Mouse (Mus musculus) C2C12 (cell line): ENCODE data around the gene Tm6sf1.

Experiments
- CTCF ChIP-seq: IDR thresholded peaks from one replicate; pipeline ENCODE4 v1.5.1; 2011; ENCODE audit not compliant: control insufficient read depth, insufficient read depth, insufficient read length
- MAX ChIP-seq: IDR thresholded peaks from one replicate; pipeline ENCODE4 v1.6.1; 2011; ENCODE audit warnings: mild to moderate bottlenecking, control low read depth
- MYOD1 ChIP-seq: IDR thresholded peaks from one replicate; pipeline ENCODE4 v1.6.1; 2011; ENCODE audit warnings: low read depth; ENCODE audit not compliant: control insufficient read depth, insufficient read length
- MYOG ChIP-seq: IDR thresholded peaks from one replicate; pipeline ENCODE4 v1.6.1; 2011; ENCODE audit not compliant: control insufficient read depth, insufficient read length; ENCODE audit errors: extremely low read depth
- USF1 ChIP-seq: IDR thresholded peaks from one replicate; pipeline ENCODE4 v1.6.1; 2011; ENCODE audit warnings: low read depth, mild to moderate bottlenecking, control low read depth, moderate library complexity

- TF ChIP-seq CTCF (no peak), MAX (no peak), USF1 (no peak), MYOD1 (no peak), MYOG (no peak)
Observed at GRCm38 (mm10) chr7:81885128-81885527, 26.3 kb downstream of the Tm6sf1 start.
